Mouse (Mus musculus) urinary bladder, postnatal 0 days (tissue): ENCODE measurements around the gene Pvalb. TPM values are rescaled to one million over a fixed set of nuclear protein-coding genes. Genes with fewer than 3 reads are reported as not detected.

Experiments
- polyA plus RNA-seq: library from polyadenylated mRNA; unstranded; fragments of >200 nt; fragmentation: Nextera tagmentation; extraction: Ambion mirVana; gene quantifications from 2 replicates; pipeline ENCODE4 v1.2.1, GENCODE M21; 2015

Gene Pvalb
- 0.85 and 0.95 TPM in 2 replicates for polyA plus RNA-seq

GRCm38 (mm10) chr15:78206312-78206711 lies at the start of gene Pvalb:
Gene Pvalb (minus strand): TSS chr15:78206400.

GRCm38 (mm10) chr15:78244695-78245492 lies 38.7 kb upstream of the Pvalb start, which contains the start of gene Ncf4:
Gene Ncf4 (plus strand): TSS chr15:78244801.

GRCm38 (mm10) chr15:78173972-78174886 lies 32.0 kb downstream of the Pvalb start, which contains the start of gene Ift27:
Gene Ift27 (minus strand): TSS chr15:78174107.

Other genes with a start within 250 kb of the Pvalb start
- 0.45 and 0.73 TPM in 2 replicates for gene Foxred2, start 249.7 kb downstream of the Pvalb start, polyA plus RNA-seq
- gene Eif3d, start 235.6 kb downstream of the Pvalb start, polyA plus RNA-seq = 104 and 118 TPM in 2 replicates
- 0.06 TPM in 1 of 2 replicates, not detected in the other for gene Cacng2, start 86.4 kb downstream of the Pvalb start, polyA plus RNA-seq
- gene Ift27, start 32.3 kb downstream of the Pvalb start, polyA plus RNA-seq = 59.6 and 69.9 TPM in 2 replicates
- 34.8 and 39.4 TPM in 2 replicates for gene Ncf4, start 38.4 kb upstream of the Pvalb start, polyA plus RNA-seq
- gene Csf2rb2, start 99.3 kb upstream of the Pvalb start, polyA plus RNA-seq = 0.65 and 1.4 TPM in 2 replicates
- gene Csf2rb, start 119.4 kb upstream of the Pvalb start, polyA plus RNA-seq = 2.3 and 4.9 TPM in 2 replicates
- gene Tex33, start 189.5 kb upstream of the Pvalb start, polyA plus RNA-seq = not detected in 2 replicates
- gene Tst, start 199.5 kb upstream of the Pvalb start, polyA plus RNA-seq = 17.1 and 22.4 TPM in 2 replicates
- gene Mpst, start 200.0 kb upstream of the Pvalb start, polyA plus RNA-seq = 2.5 and 3.0 TPM in 2 replicates
- 61.5 and 64.3 TPM in 2 replicates for gene Kctd17, start 222.2 kb upstream of the Pvalb start, polyA plus RNA-seq